Mouse (Mus musculus): ENCODE results near the gene Ccr5.

Gene Ccr5

GRCm38 (mm10) chr9:124138055-124138775 lies 16.9 kb downstream of the Ccr5 start:
- DNase-seq (ENCODE audit: low spot score in 2 of 2), result no peak

- DNase-seq (ENCODE audit: low spot score in 2 of 2), result no peak
These were observed 22.3 kb downstream of the Ccr5 start for GRCm38 (mm10) chr9:124143678-124144077.

GRCm38 (mm10) chr9:124146307-124146706 lies 25.0 kb downstream of the Ccr5 start:
- DNase-seq (ENCODE audit: low spot score in 2 of 2), result no peak

All from frontal cortex, postnatal 14 days (tissue).